22 mouse cellular contexts compared by ENCODE assay signal in the genomic region with DNA sequence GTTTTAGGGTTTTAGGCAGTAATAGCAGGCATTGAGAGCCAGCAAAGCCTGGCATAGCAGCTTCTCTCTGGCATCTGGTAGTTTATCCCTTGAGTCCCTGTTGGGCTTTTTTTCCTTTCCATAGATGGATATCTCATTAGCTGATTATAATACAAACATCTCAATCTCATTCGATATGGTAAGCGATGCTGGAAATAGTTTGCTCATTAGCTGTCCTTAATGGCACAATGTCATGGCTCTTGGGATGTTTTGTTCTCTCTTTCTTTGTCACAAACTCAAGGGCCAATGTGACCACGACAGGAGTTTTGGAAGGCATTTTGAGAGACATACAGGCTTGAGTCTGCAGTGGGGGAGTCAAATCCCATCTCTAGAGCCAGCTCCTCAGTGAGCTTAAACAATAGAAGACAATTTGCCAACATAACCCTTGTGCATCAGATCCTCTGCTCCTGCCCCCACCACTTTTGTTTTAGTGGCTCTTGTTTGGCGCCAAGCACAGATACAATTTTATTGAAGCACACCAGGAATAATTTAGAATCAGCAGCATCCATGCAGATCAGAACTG.
"Had no signal": no experiment of that assay in that cellular context is flagged by ENCODE, and none has a peak within 500 bp of the region (broad histone marks: within the 10 kb centered on the region; RNA-seq: fewer than 3 reads in every experiment).

No protein-coding gene starts in this region.

- H3K9me3 ChIP-seq: kidney, embryonic 15.5 days; limb, embryonic 12.5 days; limb, embryonic 15.5 days; midbrain, embryonic 12.5 days had no signal

- H3K4me1 ChIP-seq: kidney, embryonic 15.5 days; limb, embryonic 12.5 days; limb, embryonic 15.5 days; midbrain, embryonic 12.5 days had no signal

- ATAC-seq: liver, postnatal 0 days; lung, postnatal 0 days had no signal

- H3K9ac ChIP-seq: kidney, embryonic 15.5 days; limb, embryonic 12.5 days; limb, embryonic 15.5 days; liver, embryonic 14.5 days; liver, postnatal 0 days; lung, embryonic 14.5 days; midbrain, embryonic 12.5 days had no signal

- DNase-seq: kidney, adult 8-10 months; kidney, postnatal 10 days; kidney, postnatal 36 days; left cerebral cortex, postnatal 4 days; liver, postnatal 0 days; lung, embryonic 14.5 days; right cerebral cortex, adult 18-20 months; right cerebral cortex, postnatal 14 days; right cerebral cortex, postnatal 4 days; thymus, adult 2 months; thymus, postnatal 14 days; thymus, postnatal 4 days had no signal

- H3K4me3 ChIP-seq: kidney, embryonic 15.5 days; limb, embryonic 12.5 days; limb, embryonic 15.5 days; midbrain, embryonic 12.5 days; myocyte had no signal

- H3K36me3 ChIP-seq: kidney, embryonic 15.5 days; limb, embryonic 12.5 days; limb, embryonic 15.5 days; midbrain, embryonic 12.5 days had no signal

- H3K27me3 ChIP-seq: kidney, embryonic 15.5 days; limb, embryonic 12.5 days; limb, embryonic 15.5 days; midbrain, embryonic 12.5 days had no signal

- H3K4me2 ChIP-seq: kidney, embryonic 15.5 days; limb, embryonic 12.5 days; limb, embryonic 15.5 days; liver, embryonic 11.5 days; lung, embryonic 14.5 days; midbrain, embryonic 12.5 days had no signal

- H3K27ac ChIP-seq: kidney, embryonic 15.5 days; limb, embryonic 12.5 days; limb, embryonic 15.5 days; liver, embryonic 14.5 days; macrophage; midbrain, embryonic 12.5 days; stomach, postnatal 0 days had no signal
